Mouse (Mus musculus) midbrain, embryonic 13.5 days (tissue): Measurements from ENCODE around the gene Lingo1. TPM values are rescaled to one million over a fixed set of nuclear protein-coding genes. Genes with fewer than 3 reads are reported as not detected.

Experiments
- ATAC-seq: fragments of 200-750 bp; cut with Nextera tagmentation; 2 replicates; pipeline ENCODE4 v1.8.0; 2017; ENCODE audit warnings: mild to moderate bottlenecking, moderate TSS enrichment, moderate library complexity
- H3K27ac ChIP-seq: fragments of 300-500 bp; sonication (generic); 2 replicates; pipeline ENCODE4 v1.5.1; 2015; ENCODE audit warnings: inconsistent platforms, mild to moderate bottlenecking, moderate library complexity
- H3K27me3 ChIP-seq: fragments of 300-500 bp; sonication (generic); 2 replicates; pipeline ENCODE4 v1.6.1; 2015; ENCODE audit warnings: mild to moderate bottlenecking, inconsistent platforms
- H3K36me3 ChIP-seq: fragments of 300-500 bp; sonication (generic); 2 replicates; pipeline ENCODE4 v1.6.1; 2015; ENCODE audit warnings: mild to moderate bottlenecking, inconsistent platforms
- H3K4me1 ChIP-seq: fragments of 300-500 bp; sonication (generic); replicated peaks from 2 replicates; pipeline ENCODE4 v1.6.1; 2015; ENCODE audit warnings: inconsistent platforms
- H3K4me2 ChIP-seq: fragments of 300-500 bp; sonication (generic); replicated peaks from 2 replicates; pipeline ENCODE4 v1.6.1; 2015; ENCODE audit warnings: moderate library complexity, mild to moderate bottlenecking, inconsistent platforms
- H3K4me3 ChIP-seq: fragments of 300-500 bp; sonication (generic); replicated peaks from 2 replicates; pipeline ENCODE4 v1.5.1; 2015; ENCODE audit warnings: mild to moderate bottlenecking, inconsistent platforms
- H3K9ac ChIP-seq: fragments of 300-500 bp; sonication (generic); replicated peaks from 2 replicates; pipeline ENCODE4 v1.6.1; 2015; ENCODE audit warnings: mild to moderate bottlenecking, inconsistent platforms
- H3K9me3 ChIP-seq: fragments of 300-500 bp; sonication (generic); 2 replicates; pipeline ENCODE4 v1.6.1; 2016; ENCODE audit warnings: mild to moderate bottlenecking, inconsistent platforms
- WGBS: fragments of 180-500 bp; shearing (Covaris S2); methylation state at CpG from one replicate; pipeline ENCODE4 v1.1.7; 2015; 5-methylcytosine and 5-hydroxymethylcytosine counted together
- polyA plus RNA-seq: library from polyadenylated mRNA; unstranded; fragments of >200 nt; fragmentation: Nextera tagmentation; extraction: Ambion mirVana; gene quantifications from 2 replicates; pipeline ENCODE4 v1.2.1, GENCODE M21; 2015

The Lingo1 gene
- polyA plus RNA-seq, 1 experiment from 2014 or later, result 39.0 TPM

DNA sequence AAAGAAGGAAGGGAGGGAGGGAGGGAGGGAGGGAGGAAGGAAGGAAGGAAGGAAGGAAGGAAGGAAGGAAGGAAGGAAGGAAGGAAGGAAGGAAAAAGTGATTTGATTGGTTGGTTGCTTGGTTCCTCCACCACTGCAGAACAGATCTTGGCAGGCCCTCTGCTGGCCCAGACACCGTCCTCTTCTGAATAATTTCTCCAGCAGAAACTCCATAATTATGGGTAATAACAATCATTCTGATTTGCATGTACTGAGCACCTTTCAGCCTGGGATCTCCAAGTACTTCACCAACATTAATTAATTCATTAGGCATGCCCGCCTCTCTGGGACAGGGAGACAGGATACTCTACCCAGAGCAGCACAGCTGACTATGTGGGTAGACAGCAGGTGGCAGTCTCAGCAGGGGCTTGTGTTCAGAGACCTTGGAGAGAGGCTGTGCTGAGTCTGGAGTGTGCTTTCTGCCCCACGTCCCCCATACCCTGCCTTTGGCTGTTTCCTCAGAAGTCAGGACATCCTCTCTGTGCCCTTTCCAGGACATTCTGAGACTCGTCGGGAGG lies 57.0 kb downstream of the Lingo1 start:
- peak; percentile 71 for ATAC-seq
- Histone ChIP-seq H3K36me3 (no peaks in the 10 kb centered on the region), H3K9ac (no peak overlapping the region), H3K27ac (no peak overlapping the region), H3K27me3 (peaks cover 10% of the 10 kb centered on the region; the same call in 1 of the 2 replicates), H3K4me1 (0 out of 2 replicates have a peak, but pooled peaks cover 1% of the 10 kb centered on the region), H3K4me3 (no peak overlapping the region), H3K9me3 (no peaks in the 10 kb centered on the region), H3K4me2 (no peak overlapping the region)
- 65% methylated on average over 5 of the region's 5 CpGs for WGBS

DNA sequence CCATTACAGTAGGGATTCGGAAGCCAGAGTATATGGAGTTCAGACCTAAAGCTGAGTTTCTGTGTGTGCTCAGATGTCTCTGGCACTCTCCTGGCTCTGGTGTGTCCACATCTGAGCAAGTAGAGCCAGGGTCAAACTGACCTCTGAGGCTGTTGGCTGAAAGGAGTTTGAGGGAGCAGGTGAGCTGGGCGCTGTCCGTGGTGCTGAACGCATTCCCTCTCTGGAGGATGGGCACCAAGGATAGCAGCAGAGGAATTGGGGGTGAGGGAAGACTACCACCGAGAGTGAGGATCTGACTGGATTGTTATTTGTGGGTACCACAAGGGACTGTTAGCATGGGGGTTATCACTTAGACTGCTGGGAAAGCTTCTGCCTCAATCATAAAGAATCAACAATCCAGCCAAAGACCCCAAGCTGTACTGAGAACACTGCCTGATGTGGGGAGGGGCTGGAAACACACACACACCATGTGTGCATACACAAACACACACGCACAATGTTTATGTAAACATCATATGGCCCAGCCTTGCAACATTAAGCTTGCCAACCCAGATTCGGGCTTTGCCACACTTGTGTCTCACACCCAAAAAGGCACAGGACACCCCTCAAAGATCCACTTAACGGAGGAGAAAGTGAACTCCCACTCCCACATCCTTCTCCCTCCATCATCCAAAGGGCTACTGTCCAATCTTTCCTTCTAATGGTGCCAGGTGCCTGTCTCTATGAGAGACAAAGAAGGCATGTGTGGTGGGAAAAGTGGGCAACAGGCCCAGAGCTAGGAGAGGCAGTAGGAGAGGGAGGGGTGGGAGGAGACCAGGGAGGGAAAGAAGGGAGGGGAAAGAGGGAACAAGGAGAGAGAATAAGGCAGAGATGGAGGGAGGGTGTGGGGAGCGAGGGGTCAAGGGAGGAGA lies 57.8 kb downstream of the Lingo1 start:
- no peaks in the 10 kb centered on the region for H3K36me3 ChIP-seq
- WGBS, result 47% methylated on average over 9 of the region's 9 CpGs
- H3K27me3 ChIP-seq, result peaks cover 10% of the 10 kb centered on the region; the same call in 1 of the 2 replicates
- no peaks in the 10 kb centered on the region for H3K4me1 ChIP-seq
- H3K4me2 ChIP-seq, result no peak overlapping the region
- 0 out of 2 replicates have a peak, but pooled peaks have one; percentile 14 for ATAC-seq
- H3K9me3 ChIP-seq, result no peaks in the 10 kb centered on the region
- no peak overlapping the region for H3K27ac ChIP-seq
- no peak overlapping the region for H3K9ac ChIP-seq
- H3K4me3 ChIP-seq, result no peak overlapping the region

DNA sequence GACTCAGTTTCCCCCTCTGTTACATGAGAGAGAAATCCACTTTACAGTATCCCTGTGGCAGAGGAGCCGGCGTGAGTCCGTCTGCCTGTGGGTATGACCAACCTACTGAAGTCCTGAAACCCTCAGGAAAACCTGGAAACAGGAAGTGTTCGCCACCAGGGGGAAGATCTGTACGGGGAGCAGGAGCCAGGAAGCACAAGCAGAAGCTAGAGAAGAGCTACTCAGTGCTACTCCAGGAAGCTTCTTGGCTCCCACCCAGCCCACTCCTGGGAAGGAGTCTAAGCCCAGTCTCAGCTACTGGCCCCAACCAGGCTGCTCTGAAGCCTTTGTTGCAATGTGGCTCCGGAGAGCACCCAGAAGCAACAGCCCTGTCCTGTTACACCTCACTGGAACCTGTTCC lies 61.9 kb downstream of the Lingo1 start:
- WGBS, result 81% methylated on average over 6 of the region's 6 CpGs
- H3K9ac ChIP-seq, result no peak overlapping the region
- no peaks in the 10 kb centered on the region for H3K9me3 ChIP-seq
- H3K4me2 ChIP-seq, result no peak overlapping the region
- no peak for ATAC-seq
- no peak overlapping the region for H3K4me3 ChIP-seq
- peaks cover 5% of the 10 kb centered on the region for H3K4me1 ChIP-seq
- no peaks in the 10 kb centered on the region for H3K36me3 ChIP-seq
- H3K27ac ChIP-seq, result no peak overlapping the region
- peaks cover 6% of the 10 kb centered on the region; the same call in 1 of the 2 replicates for H3K27me3 ChIP-seq

DNA sequence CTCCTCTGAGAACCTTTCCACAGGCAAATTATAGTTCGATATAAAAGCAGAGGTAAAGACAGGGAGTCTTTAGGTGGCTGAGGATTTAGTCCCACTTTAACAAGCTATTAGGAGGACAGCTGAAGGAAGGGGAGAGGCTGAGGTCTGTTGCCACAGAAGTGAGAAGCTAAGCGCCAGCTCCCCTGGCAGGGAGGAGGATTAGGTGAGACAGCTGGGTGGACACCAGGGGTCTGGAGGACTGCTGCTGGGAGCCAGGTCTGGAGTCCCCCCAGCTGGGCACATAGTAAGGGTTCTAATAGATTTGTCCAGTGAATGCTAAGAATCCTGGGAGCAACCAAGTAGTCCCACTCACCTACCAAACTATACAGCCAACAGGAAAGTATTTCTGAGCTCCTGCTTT lies 65.3 kb downstream of the Lingo1 start:
- 62% methylated on average over 2 of the region's 2 CpGs for WGBS
- no peak overlapping the region for H3K4me2 ChIP-seq
- peaks cover 6% of the 10 kb centered on the region; the same call in 1 of the 2 replicates for H3K27me3 ChIP-seq
- no peak overlapping the region for H3K27ac ChIP-seq
- H3K9ac ChIP-seq, result no peak overlapping the region
- ATAC-seq, result no peak
- no peaks in the 10 kb centered on the region for H3K36me3 ChIP-seq
- no peaks in the 10 kb centered on the region for H3K9me3 ChIP-seq
- H3K4me1 ChIP-seq, result peaks cover 29% of the 10 kb centered on the region
- H3K4me3 ChIP-seq, result no peak overlapping the region

DNA sequence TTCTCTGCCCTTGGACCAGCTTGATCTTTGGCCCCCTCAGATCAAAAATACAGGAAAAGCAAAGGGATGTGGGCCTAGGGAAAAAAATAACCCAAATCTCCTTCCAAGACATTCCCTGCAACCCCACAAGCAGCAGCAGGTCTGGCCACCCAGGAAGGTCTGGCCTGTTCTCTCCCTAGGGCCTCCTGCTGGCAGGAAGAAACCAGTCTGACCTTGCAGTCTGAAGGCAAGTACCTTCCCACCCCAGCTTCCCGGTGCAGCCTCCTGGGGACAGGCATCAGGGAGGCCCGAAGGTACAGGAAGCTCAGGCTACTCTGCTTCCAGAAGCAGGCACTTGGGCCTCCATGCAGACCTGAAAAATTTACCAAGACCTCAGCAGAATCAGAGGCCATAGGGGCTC lies 67.1 kb downstream of the Lingo1 start:
- WGBS, result 48% methylated on average over 2 of the region's 2 CpGs

DNA sequence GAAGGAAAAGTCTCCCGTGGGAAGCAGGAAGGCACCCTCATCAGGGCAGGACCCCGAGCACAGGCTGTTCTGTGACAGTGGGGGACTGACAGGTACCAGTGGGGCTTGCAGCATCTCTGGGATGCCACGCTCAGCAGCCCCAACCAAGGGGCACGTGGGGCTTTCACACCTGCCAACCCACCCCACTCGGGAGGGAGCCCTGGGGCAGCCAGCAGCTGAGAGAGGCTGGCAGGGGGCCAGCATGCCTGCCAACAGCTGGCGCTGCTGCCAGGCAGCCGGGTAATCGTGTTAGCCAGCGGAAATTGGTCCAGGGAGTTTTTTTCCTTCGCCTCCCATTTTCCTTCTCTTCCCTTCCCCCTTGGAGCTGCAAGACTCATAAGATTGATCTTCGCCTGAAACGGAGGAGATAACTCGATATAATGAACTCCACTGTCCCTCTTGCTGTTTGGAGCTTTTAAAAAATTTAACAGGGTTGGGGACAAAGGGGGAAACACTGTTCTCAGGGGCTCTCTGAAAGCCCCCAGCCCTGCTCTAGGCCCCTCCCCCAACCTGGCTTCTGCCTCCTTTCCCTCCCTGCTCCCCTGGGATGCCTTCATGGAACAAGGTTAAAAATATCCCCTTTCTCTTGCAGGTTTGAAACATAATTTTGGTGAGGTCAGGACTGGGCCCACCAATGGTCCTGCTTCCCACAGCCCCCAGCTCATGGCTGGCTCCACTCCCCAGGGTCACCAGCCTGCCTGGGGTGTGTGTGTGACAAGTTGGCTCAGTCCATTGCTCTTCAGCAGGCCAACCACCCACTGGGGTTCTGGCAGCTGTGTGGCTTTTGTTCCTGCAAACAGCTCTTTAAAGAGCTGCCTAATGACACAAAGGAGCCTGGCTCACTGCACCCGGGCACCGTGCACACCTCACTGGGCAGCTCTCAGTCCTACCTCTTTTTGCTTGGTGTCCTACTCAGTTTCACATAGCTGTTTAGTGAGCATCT lies 68.3 kb downstream of the Lingo1 start:
- H3K4me1 ChIP-seq, result peaks cover 29% of the 10 kb centered on the region
- 31% methylated on average over 15 of the region's 15 CpGs for WGBS
- 0 out of 2 replicates have a peak overlapping the region, but pooled peaks have one; percentile 19 for H3K9ac ChIP-seq
- peak overlapping the region; percentile 80 for H3K27ac ChIP-seq
- peak; percentile 55 for ATAC-seq
- H3K4me2 ChIP-seq, result no peak overlapping the region
- H3K4me3 ChIP-seq, result no peak overlapping the region
- no peaks in the 10 kb centered on the region for H3K9me3 ChIP-seq
- H3K36me3 ChIP-seq, result no peaks in the 10 kb centered on the region
- no peaks in the 10 kb centered on the region for H3K27me3 ChIP-seq

More for the DNA sequence above, 67.1 kb downstream of the Lingo1 start:
- no peak overlapping the region for H3K4me2 ChIP-seq
- H3K27me3 ChIP-seq, result no peaks in the 10 kb centered on the region
- no peaks in the 10 kb centered on the region for H3K9me3 ChIP-seq
- H3K4me3 ChIP-seq, result no peak overlapping the region
- H3K4me1 ChIP-seq, result peaks cover 29% of the 10 kb centered on the region
- H3K36me3 ChIP-seq, result no peaks in the 10 kb centered on the region
- ATAC-seq, result no peak
- H3K27ac ChIP-seq, result 0 out of 2 replicates have a peak overlapping the region, but pooled peaks have one; percentile 35
- H3K9ac ChIP-seq, result no peak overlapping the region

DNA sequence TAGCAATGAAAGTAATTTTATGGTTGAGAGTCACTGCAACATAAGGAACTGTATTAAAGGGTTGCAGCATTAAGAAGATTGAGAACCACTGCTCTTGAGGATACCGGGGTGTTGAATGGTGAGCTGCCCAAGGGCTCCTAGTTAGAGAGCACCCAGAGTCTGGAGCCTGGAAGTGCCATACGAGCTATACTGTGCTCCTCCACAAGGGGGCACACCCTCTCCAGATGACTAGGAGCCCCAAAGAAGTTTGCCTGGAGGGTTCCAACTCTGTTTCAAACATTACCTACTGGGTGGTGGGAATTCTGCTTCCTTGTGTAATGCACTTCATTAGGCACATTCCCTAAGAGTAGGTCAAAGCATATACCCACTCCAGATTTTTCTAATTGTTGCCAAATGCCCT lies 70.5 kb downstream of the Lingo1 start:
- Histone ChIP-seq H3K36me3 (no peaks in the 10 kb centered on the region), H3K27me3 (no peaks in the 10 kb centered on the region), H3K9me3 (no peaks in the 10 kb centered on the region), H3K4me2 (no peak overlapping the region), H3K27ac (no peak overlapping the region), H3K4me1 (peaks cover 29% of the 10 kb centered on the region), H3K9ac (no peak overlapping the region), H3K4me3 (no peak overlapping the region)
- ATAC-seq, result no peak
- 38% methylated on average over 2 of the region's 2 CpGs for WGBS

DNA sequence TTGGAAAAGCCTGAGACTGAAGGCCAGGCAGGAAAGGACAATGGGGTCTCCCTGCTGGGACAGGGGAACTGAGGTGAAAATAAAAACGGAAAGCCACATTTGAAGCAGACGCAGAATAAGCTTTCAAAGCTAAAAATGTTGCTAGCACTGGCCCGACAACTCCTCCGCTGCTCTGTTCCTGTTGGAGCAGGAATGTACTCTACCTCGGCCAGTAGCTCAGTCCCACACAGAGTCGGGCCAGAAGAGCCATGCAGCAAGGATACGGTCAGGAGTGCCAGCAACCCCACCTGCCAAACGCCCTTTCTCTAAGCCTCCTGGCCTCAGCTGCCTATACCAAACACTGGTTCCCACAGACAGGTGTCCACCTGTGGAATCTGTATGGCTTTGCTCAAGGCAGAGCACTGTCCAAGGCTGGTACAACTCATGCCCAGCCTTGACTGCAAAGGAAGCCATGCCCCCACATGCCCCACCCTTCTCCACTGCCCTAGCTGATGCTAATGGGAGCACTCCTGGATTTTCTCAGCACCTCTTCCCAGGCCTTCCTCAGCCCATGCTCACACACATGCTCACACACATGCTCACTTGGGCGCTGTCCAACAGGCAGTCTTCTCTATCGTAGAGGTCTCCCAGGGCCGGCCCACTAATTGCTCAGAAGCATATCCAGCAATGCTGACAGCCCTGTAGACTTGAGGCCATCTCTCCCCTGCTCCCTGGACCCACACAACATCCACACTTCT lies 74.0 kb downstream of the Lingo1 start:
- 78% methylated on average over 11 of the region's 11 CpGs for WGBS
- H3K4me1 ChIP-seq, result peaks cover 2% of the 10 kb centered on the region
- H3K27ac ChIP-seq, result no peak overlapping the region
- H3K36me3 ChIP-seq, result no peaks in the 10 kb centered on the region
- H3K4me2 ChIP-seq, result no peak overlapping the region
- no peaks in the 10 kb centered on the region for H3K9me3 ChIP-seq
- H3K9ac ChIP-seq, result no peak overlapping the region
- H3K4me3 ChIP-seq, result no peak overlapping the region
- H3K27me3 ChIP-seq, result no peaks in the 10 kb centered on the region
- no peak for ATAC-seq

DNA sequence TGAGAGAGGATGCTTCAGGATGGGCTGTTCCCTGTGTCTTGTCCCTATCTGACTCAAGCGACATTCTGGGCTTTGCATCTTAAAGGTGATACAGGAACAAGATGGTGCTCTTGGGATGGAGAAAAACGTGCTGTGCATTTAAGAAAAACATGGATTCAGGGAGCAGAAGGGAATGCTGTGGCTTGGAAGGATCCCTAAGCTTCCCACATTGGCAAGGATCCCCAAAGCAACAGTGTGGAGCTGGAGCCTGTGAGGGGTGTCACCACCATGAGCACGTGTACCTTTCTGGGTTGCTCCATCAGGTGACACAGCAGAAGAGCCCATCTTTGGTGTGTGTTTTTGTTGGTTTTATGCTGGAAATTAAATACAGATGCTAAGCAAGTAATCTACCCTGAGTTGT lies 77.3 kb downstream of the Lingo1 start:
- H3K36me3 ChIP-seq, result no peaks in the 10 kb centered on the region
- no peaks in the 10 kb centered on the region for H3K9me3 ChIP-seq
- no peak overlapping the region for H3K4me2 ChIP-seq
- H3K27ac ChIP-seq, result no peak overlapping the region
- H3K27me3 ChIP-seq, result no peaks in the 10 kb centered on the region
- ATAC-seq, result no peak
- H3K4me3 ChIP-seq, result no peak overlapping the region
- no peaks in the 10 kb centered on the region for H3K4me1 ChIP-seq
- 80% methylated on average over 3 of the region's 3 CpGs for WGBS
- H3K9ac ChIP-seq, result no peak overlapping the region

DNA sequence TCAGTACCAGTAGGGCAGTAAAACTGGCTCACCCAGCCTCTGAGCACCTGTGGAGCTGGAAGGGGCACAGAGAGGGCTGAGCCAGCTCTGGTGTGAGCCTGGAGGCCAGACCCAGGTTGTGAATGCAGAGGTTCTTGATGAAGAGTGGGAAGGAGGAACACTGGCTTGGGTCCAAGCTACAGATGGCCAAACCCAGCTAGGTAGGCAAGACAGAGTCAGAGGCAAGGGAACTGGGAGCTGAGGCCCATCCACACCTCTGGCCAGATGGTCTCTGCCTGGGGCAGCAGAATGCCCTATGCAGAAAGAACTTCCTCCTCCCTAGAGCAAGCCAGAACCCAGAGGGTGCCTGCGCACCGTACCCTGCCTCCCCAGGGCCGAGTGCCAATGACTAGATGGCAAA lies 79.7 kb downstream of the Lingo1 start:
- H3K4me2 ChIP-seq, result no peak overlapping the region
- no peak overlapping the region for H3K9ac ChIP-seq
- WGBS, result 93% methylated on average over 3 of the region's 3 CpGs
- H3K36me3 ChIP-seq, result no peaks in the 10 kb centered on the region
- H3K4me1 ChIP-seq, result no peaks in the 10 kb centered on the region
- no peak for ATAC-seq
- no peak overlapping the region for H3K27ac ChIP-seq
- H3K27me3 ChIP-seq, result no peaks in the 10 kb centered on the region
- H3K4me3 ChIP-seq, result no peak overlapping the region
- no peaks in the 10 kb centered on the region for H3K9me3 ChIP-seq

DNA sequence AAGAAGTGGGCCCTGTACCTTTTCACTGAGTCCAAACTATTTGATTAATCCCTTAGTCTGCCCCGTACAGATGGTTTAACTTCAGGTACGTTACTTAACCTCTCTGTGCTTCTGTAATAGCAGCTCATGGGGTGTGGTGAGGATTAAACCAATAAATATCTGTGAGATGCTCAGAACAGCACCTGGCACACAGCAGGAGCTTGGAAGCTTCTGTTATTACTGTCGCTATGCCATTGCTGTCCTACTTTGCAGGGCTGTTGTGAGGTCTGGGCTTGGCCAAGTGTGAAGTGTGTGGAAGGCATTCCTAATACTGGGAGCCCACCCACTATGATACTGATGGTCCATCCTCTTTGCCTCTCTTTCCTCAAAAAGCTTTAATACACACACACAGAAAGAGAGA lies 80.2 kb downstream of the Lingo1 start:
- WGBS, result 87% methylated on average over 3 of the region's 3 CpGs
- Histone ChIP-seq H3K27me3 (no peaks in the 10 kb centered on the region), H3K36me3 (no peaks in the 10 kb centered on the region), H3K4me2 (no peak overlapping the region), H3K27ac (no peak overlapping the region), H3K9ac (no peak overlapping the region), H3K9me3 (no peaks in the 10 kb centered on the region), H3K4me1 (no peaks in the 10 kb centered on the region), H3K4me3 (no peak overlapping the region)
- ATAC-seq, result no peak
